Mouse (Mus musculus) megakaryocyte, embryonic 14.5 days (primary cell): Measurements from ENCODE around the gene Actl7a.

Source experiments
- FLI1 ChIP-seq: IDR thresholded peaks from 2 replicates; pipeline ENCODE4 v1.6.1; 2012; ENCODE audit warnings: low read length, inconsistent platforms, mixed read lengths
- GATA1 ChIP-seq: IDR thresholded peaks from 3 replicates; pipeline ENCODE4 v1.6.1; 2012; ENCODE audit warnings: mixed read lengths, low read length, inconsistent platforms, borderline replicate concordance

DNA sequence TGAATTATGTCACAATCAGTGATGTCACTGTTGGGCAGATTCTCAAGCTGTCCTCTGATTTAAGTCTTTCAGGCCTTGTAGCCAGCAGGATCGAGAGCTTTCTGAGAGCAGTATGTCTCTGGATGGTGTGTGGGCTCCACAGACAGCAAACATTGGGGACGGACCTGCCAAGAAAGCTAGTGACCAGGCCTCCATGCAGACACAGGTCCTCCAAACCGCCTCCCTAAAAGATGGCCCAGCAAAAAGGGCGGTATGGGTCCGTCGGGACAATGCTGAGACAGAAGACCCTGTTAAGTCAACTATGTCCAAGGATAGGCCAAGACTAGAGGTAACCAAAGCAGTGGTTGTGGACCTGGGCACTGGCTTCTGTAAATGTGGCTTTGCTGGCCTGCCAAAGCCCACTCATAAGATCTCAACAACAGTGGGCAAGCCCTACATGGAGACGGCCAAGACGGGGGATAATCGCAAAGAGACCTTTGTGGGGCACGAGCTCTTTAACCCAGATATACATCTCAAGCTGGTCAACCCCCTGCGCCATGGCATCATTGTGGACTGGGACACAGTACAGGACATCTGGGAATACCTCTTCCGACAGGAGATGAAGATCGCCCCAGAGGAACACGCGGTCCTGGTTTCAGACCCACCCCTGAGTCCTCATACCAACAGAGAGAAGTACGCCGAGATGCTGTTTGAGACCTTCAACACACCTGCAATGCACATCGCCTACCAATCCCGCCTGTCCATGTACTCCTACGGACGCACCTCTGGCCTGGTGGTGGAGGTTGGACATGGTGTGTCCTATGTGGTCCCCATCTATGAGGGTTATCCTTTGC, at the start of gene Actl7a:
- TF ChIP-seq GATA1 (no peak), FLI1 (no peak)
